Mouse (Mus musculus) lung, embryonic 15.5 days (tissue): ENCODE data around the gene Lilra5. TPM values are rescaled to one million over a fixed set of nuclear protein-coding genes. Genes with fewer than 3 reads are reported as not detected.
"Not testable (repeated sequence)": the region's sequence is repeated elsewhere in the genome, so short reads cannot be mapped to it uniquely, and the experiment has no call there.

Experiments used
- ATAC-seq: fragments of 200-750 bp; cut with Nextera tagmentation; 2 replicates; pipeline ENCODE4 v1.8.0; 2017; ENCODE audit warnings: moderate number of reproducible peaks, borderline replicate concordance; ENCODE audit not compliant: low FRiP score, low TSS enrichment; ENCODE audit errors: extremely low read depth
- H3K27ac ChIP-seq: fragments of 300-500 bp; sonication (generic); 2 replicates; pipeline ENCODE4 v1.5.1; 2015; ENCODE audit warnings: moderate library complexity, mild to moderate bottlenecking, inconsistent platforms
- H3K27me3 ChIP-seq: fragments of 300-500 bp; sonication (generic); 2 replicates; pipeline ENCODE4 v1.6.1; 2015; ENCODE audit warnings: inconsistent platforms
- H3K36me3 ChIP-seq: fragments of 300-500 bp; sonication (generic); 2 replicates; pipeline ENCODE4 v1.6.1; 2015; ENCODE audit warnings: inconsistent platforms
- H3K4me1 ChIP-seq: fragments of 300-500 bp; sonication (generic); 2 replicates; pipeline ENCODE4 v1.6.1; 2015; ENCODE audit warnings: inconsistent platforms
- H3K4me2 ChIP-seq: fragments of 300-500 bp; sonication (generic); 2 replicates; pipeline ENCODE4 v1.6.1; 2015; ENCODE audit warnings: inconsistent platforms, mild to moderate bottlenecking, moderate library complexity
- H3K4me3 ChIP-seq: fragments of 300-500 bp; sonication (generic); 2 replicates; pipeline ENCODE4 v1.5.1; 2015; ENCODE audit warnings: mild to moderate bottlenecking, inconsistent platforms
- H3K9ac ChIP-seq: fragments of 300-500 bp; sonication (generic); 2 replicates; pipeline ENCODE4 v1.6.1; 2015; ENCODE audit warnings: inconsistent platforms
- H3K9me3 ChIP-seq: fragments of 300-500 bp; sonication (generic); 2 replicates; pipeline ENCODE4 v1.6.1; 2016; ENCODE audit warnings: inconsistent platforms
- WGBS: fragments of 180-500 bp; shearing (Covaris S2); methylation state at CpG from one replicate; pipeline ENCODE4 v1.1.7; 2015; 5-methylcytosine and 5-hydroxymethylcytosine counted together
- polyA plus RNA-seq: library from polyadenylated mRNA; unstranded; fragments of >200 nt; fragmentation: Nextera tagmentation; extraction: Ambion mirVana; gene quantifications from 2 replicates; pipeline ENCODE4 v1.2.1, GENCODE M21; 2015

Gene Lilra5
- polyA plus RNA-seq = 0.15 TPM in 1 of 2 replicates, not detected in the other

GRCm38 (mm10) chr7:4237454-4237853, at the start of gene Lilra5:
TSS of gene Lilra5 (plus strand) at chr7:4237754.
- no peaks in the 10 kb centered on the region for H3K9me3 ChIP-seq
- ATAC-seq = no peak
- H3K4me1 ChIP-seq = no peaks in the 10 kb centered on the region
- no peak within 1 kb of the TSS for H3K27ac ChIP-seq
- 65% methylated on average over 7 of the region's 7 CpGs for WGBS
- H3K36me3 ChIP-seq = no peaks in the 10 kb centered on the region
- no peak within 1 kb of the TSS for H3K4me3 ChIP-seq
- H3K9ac ChIP-seq = no peak within 1 kb of the TSS
- H3K27me3 ChIP-seq = no peaks in the 10 kb centered on the region
- H3K4me2 ChIP-seq = no peak within 1 kb of the TSS

DNA sequence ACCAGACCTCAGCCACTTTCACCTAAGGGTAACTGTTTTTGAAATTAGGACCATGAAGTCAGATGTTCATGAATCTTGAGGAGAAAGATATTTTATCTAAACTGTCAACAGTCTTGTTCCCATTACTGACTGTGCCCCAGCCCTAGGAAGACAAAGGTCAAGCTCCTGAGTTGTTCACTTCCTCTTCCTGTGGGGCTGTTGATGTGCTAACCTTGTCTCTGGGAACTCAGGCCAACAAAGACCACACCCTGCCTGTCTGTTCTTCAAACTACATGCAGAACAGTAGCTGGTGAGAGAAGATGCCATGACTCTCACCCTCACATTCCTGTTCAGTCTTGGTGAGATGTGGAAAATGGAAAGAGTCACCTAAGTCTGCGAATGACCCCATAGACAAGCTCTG, 30.4 kb upstream of the Lilra5 start:
- Histone ChIP-seq H3K9me3 (no peaks in the 10 kb centered on the region), H3K4me2 (no peak overlapping the region), H3K9ac (no peak overlapping the region), H3K4me3 (no peak overlapping the region), H3K27ac (no peak overlapping the region), H3K36me3 (no peaks in the 10 kb centered on the region), H3K27me3 (no peaks in the 10 kb centered on the region), H3K4me1 (no peaks in the 10 kb centered on the region)
- whole genome bisulfite sequencing = 74% methylated on average over 1 of the region's 1 CpGs
- ATAC-seq = no peak

GRCm38 (mm10) chr7:4208626-4209025, 28.9 kb upstream of the Lilra5 start:
- Histone ChIP-seq H3K4me2 (no peak overlapping the region), H3K27ac (no peak overlapping the region), H3K4me1 (no peaks in the 10 kb centered on the region), H3K9me3 (no peaks in the 10 kb centered on the region), H3K36me3 (no peaks in the 10 kb centered on the region), H3K9ac (no peak overlapping the region), H3K27me3 (no peaks in the 10 kb centered on the region), H3K4me3 (no peak overlapping the region)
- ATAC-seq = no peak
- WGBS = 49% methylated on average over 2 of the region's 2 CpGs

DNA sequence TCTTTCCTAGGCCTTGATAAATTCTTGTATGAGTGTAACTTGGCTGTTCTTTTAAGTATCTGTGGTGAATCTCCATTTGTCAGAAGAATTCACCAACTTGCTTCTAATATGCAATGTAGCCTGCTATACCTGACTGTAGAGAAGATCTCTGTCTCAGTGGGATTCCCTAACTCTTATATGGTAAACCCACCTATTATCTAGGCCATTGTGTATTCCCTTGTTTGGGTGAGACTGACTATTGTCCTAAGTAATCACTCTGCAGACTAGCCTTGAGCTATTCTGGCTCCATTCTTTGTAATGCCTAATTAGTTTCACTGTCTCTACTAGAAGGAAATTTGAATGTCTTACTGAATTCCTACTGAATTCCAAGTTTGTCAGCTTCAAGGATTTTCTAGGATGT, 24.1 kb upstream of the Lilra5 start:
- not testable (repeated sequence) for H3K4me1 ChIP-seq, H3K27me3 ChIP-seq, H3K9me3 ChIP-seq, ATAC-seq, H3K36me3 ChIP-seq, H3K4me3 ChIP-seq, H3K9ac ChIP-seq, H3K4me2 ChIP-seq, H3K27ac ChIP-seq

DNA sequence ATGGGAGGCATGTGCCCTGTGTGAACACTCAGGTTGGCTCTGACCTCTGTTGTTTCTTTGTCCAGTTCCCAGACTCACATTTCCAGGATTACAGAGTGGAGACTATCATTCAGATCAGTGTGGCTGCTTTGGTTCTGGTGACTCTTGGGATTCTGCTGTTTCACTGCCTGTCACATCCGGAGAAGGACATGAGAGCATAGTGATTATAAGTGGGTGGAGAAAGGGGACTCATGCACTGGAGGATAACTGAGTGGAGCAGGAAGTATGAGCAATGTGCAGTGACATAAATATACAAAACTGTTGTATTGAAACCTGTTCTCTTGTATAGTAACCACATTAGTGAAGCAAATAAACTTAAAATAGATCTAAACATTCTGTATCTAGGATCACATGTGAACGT, 22.2 kb upstream of the Lilra5 start:
- Histone ChIP-seq H3K4me3 (no peak overlapping the region), H3K4me1 (no peaks in the 10 kb centered on the region), H3K9ac (no peak overlapping the region), H3K9me3 (no peaks in the 10 kb centered on the region), H3K27me3 (no peaks in the 10 kb centered on the region), H3K36me3 (no peaks in the 10 kb centered on the region), H3K27ac (no peak overlapping the region), H3K4me2 (no peak overlapping the region)
- ATAC-seq = no peak
- WGBS = 64% methylated on average over 2 of the region's 2 CpGs

DNA sequence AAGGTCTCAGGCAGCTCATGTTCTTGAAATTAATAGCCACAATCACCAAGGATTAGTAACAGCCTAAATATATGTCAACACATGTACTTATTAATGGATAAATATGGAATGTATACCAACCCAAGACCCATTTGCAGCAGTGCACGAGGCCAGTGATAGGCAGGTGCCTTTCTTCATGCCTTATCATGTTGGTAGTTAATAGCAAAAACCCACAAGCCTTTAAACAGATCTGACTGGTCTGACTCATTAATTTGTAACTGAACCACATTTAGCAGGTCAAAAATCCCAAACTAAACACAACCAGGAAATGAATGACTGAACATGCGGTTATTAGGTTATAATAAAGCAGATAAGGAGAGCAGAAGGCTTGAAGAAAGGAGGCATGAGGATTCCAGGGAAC, 21.7 kb upstream of the Lilra5 start:
- Histone ChIP-seq H3K9me3 (no peaks in the 10 kb centered on the region), H3K27ac (no peak overlapping the region), H3K4me2 (no peak overlapping the region), H3K4me1 (no peaks in the 10 kb centered on the region), H3K27me3 (no peaks in the 10 kb centered on the region), H3K9ac (no peak overlapping the region), H3K36me3 (no peaks in the 10 kb centered on the region), H3K4me3 (no peak overlapping the region)
- 50% methylated on average over 2 of the region's 2 CpGs for WGBS
- no peak for ATAC-seq

- Histone ChIP-seq H3K4me2 (no peak overlapping the region), H3K27me3 (no peaks in the 10 kb centered on the region), H3K4me3 (no peak overlapping the region), H3K9me3 (no peaks in the 10 kb centered on the region), H3K36me3 (no peaks in the 10 kb centered on the region), H3K9ac (no peak overlapping the region), H3K27ac (no peak overlapping the region), H3K4me1 (no peaks in the 10 kb centered on the region)
- no peak for ATAC-seq
Measured at GRCm38 (mm10) chr7:4235536-4235935, 2.0 kb upstream of the Lilra5 start.

DNA sequence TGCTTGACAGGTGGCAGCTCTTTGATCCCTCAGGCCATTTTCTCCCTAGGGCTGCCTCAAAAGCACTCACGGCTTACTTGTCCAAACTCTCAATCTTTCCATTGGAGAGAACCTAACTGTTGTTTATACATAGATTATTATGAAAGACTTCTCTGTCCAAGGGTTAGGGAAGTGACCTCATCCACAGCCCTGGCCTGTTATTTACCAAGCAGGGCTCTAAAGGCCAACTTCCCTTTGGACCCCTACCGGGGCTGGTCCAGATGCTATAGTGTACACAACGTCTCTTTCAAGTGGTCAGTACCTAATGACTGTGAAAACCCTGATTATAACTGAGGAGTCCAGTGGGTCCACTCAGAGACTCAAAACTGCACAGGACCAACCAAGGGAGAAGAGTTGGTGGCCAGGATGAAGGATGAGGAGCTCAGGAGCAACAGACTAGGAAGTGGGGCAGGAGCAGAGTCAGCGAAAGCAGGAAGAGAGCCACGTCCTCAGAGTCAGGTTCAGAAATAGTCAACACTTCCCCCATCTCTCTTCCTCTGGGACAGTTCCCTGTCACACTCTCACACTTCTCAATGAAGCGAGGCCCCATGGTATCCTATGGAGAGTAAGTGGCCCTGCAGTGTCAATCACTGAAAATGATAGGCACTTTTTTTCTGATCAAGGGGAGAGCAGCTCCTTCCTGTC, 1.6 kb downstream of the Lilra5 start:
- Histone ChIP-seq H3K9me3 (no peaks in the 10 kb centered on the region), H3K27ac (no peak overlapping the region), H3K27me3 (no peaks in the 10 kb centered on the region), H3K4me3 (no peak overlapping the region), H3K4me2 (no peak overlapping the region), H3K9ac (no peak overlapping the region), H3K4me1 (no peaks in the 10 kb centered on the region), H3K36me3 (no peaks in the 10 kb centered on the region)
- 52% methylated on average over 6 of the region's 6 CpGs for WGBS
- ATAC-seq = no peak

DNA sequence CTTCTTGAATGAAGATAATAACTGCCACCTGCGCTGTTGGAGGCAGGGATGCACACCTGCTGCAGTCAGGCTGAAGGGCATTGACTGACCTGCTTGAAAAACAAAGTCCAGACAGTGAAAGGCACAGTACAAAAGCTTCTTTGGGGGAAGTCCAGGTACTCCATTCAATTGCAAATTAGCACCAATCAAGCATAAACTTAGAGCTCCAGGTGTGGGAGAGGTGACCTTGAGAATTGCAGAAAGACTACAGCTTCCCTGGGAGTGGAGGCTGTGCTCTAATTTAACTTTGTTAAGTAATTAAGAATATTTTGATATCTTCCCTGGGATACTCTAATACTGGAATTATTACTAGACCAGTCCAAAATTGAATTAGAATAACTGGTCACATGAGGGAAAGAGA, 13.7 kb downstream of the Lilra5 start:
- ATAC-seq, H3K9me3 ChIP-seq, H3K27me3 ChIP-seq, H3K4me3 ChIP-seq, H3K4me2 ChIP-seq, H3K36me3 ChIP-seq, H3K27ac ChIP-seq, H3K4me1 ChIP-seq, H3K9ac ChIP-seq: not testable (repeated sequence)
- 84% methylated on average over 1 of the region's 1 CpGs for WGBS

GRCm38 (mm10) chr7:4256060-4256459, 18.5 kb downstream of the Lilra5 start:
- H3K4me2 ChIP-seq, H3K4me1 ChIP-seq, H3K27me3 ChIP-seq, H3K4me3 ChIP-seq, H3K27ac ChIP-seq, ATAC-seq, H3K9ac ChIP-seq, H3K36me3 ChIP-seq, H3K9me3 ChIP-seq: not testable (repeated sequence)
- WGBS = no CpG with 5 or more reads among the region's 1 CpGs

DNA sequence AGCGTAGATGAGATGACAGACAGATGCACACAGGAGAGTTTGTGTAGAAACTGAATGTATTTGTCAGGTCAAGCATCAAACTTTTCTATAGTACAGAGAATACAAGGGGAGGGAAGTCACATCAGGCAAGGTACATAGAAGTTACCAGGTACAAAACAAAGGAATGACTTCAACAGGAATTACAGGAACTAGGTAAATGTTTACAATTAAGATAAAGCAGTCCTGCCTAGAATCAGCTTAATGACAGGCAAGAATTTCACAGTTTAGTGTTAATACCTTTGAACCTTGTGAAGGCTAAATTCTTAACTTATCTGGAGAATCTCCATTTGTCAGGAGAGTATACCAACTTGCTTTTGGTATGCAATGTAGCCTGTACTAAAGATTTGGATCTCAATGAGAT, 23.0 kb downstream of the Lilra5 start:
- 72% methylated on average over 1 of the region's 1 CpGs for WGBS
- not testable (repeated sequence) for H3K9me3 ChIP-seq, H3K4me3 ChIP-seq, H3K27me3 ChIP-seq, H3K36me3 ChIP-seq, H3K4me2 ChIP-seq, H3K9ac ChIP-seq, H3K4me1 ChIP-seq, ATAC-seq, H3K27ac ChIP-seq

DNA sequence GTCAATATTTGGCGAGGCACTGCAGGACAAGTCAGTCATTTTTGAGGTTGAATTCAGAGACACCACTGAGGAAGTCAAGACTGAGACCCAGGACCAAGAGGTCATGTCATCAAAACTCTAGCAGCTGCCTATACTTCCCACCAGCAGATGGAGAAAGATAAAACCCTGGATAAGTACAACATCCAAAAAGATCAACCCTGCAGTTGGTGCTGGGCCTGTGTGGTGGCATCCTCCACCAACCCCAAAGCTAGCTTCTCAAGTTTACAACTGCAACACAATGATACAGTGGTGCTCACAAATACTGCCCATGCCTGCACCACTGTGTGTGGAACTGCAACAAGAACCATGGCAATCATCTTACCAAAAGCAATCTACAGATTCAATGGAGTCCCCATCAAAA, 34.6 kb downstream of the Lilra5 start:
- not testable (repeated sequence) for H3K4me1 ChIP-seq, H3K9me3 ChIP-seq, H3K9ac ChIP-seq, H3K4me2 ChIP-seq, ATAC-seq, H3K27me3 ChIP-seq, H3K27ac ChIP-seq, H3K36me3 ChIP-seq, H3K4me3 ChIP-seq
- 71% methylated on average over 1 of the region's 1 CpGs for WGBS

DNA sequence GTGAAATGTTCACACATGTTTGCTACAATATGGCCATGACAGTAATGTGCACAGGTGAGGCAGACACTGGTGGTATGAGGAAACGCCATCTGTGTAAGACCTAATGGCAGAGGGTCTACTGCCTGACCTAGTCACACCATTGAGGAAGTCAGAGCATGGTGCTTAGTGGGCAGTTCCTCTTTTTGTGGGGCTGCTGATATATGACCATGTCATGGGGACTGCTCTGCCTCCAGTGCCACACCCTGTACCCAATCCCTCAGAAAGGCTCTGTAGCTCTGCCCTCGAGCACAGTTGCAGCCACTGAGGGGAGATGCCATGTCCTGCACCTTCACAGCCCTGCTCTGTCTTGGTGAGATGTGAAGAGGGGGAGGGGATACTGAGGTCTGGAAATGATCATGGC, 36.3 kb downstream of the Lilra5 start:
- not testable (repeated sequence) for H3K27ac ChIP-seq, H3K9ac ChIP-seq, H3K9me3 ChIP-seq, H3K4me2 ChIP-seq, H3K27me3 ChIP-seq, H3K4me1 ChIP-seq, H3K36me3 ChIP-seq, ATAC-seq, H3K4me3 ChIP-seq
- 61% methylated on average over 2 of the region's 2 CpGs for WGBS
